Mouse (Mus musculus) heart, embryonic 12.5 days (tissue): ENCODE results near the gene Fchsd2. TPM values are rescaled to one million over a fixed set of nuclear protein-coding genes. Genes with fewer than 3 reads are reported as not detected.

Experiments used
- ATAC-seq: fragments of 200-750 bp; cut with Nextera tagmentation; 2 replicates; pipeline ENCODE4 v1.8.0; 2017; ENCODE audit warnings: moderate TSS enrichment, moderate library complexity; ENCODE audit not compliant: insufficient number of reproducible peaks, low FRiP score
- H3K27ac ChIP-seq: fragments of 300-500 bp; sonication (generic); 2 replicates; pipeline ENCODE4 v1.5.1; 2016; ENCODE audit warnings: mild to moderate bottlenecking, moderate library complexity; ENCODE audit not compliant: poor library complexity, severe bottlenecking
- H3K27me3 ChIP-seq: fragments of 300-500 bp; sonication (generic); replicated peaks from 2 replicates; pipeline ENCODE4 v1.6.1; 2016; ENCODE audit warnings: mild to moderate bottlenecking, moderate library complexity
- H3K36me3 ChIP-seq: fragments of 300-500 bp; sonication (generic); 2 replicates; pipeline ENCODE4 v1.6.1; 2016; ENCODE audit warnings: mild to moderate bottlenecking, moderate library complexity
- H3K4me1 ChIP-seq: fragments of 300-500 bp; sonication (generic); replicated peaks from 2 replicates; pipeline ENCODE4 v1.6.1; 2016; ENCODE audit warnings: mild to moderate bottlenecking
- H3K4me2 ChIP-seq: fragments of 300-500 bp; sonication (generic); 2 replicates; pipeline ENCODE4 v1.6.1; 2016; ENCODE audit warnings: mild to moderate bottlenecking, moderate library complexity
- H3K4me3 ChIP-seq: fragments of 300-500 bp; sonication (generic); 2 replicates; pipeline ENCODE4 v1.5.1; 2016; ENCODE audit warnings: mild to moderate bottlenecking
- H3K9ac ChIP-seq: fragments of 300-500 bp; sonication (generic); 2 replicates; pipeline ENCODE4 v1.6.1; 2016; ENCODE audit warnings: mild to moderate bottlenecking, moderate library complexity
- H3K9me3 ChIP-seq: fragments of 300-500 bp; sonication (generic); replicated peaks from 2 replicates; pipeline ENCODE4 v1.6.1; 2016; ENCODE audit warnings: mild to moderate bottlenecking, moderate library complexity
- WGBS: fragments of 180-500 bp; shearing (Covaris S2); methylation state at CpG from one replicate; pipeline ENCODE4 v1.1.7; 2016; 5-methylcytosine and 5-hydroxymethylcytosine counted together
- polyA plus RNA-seq: library from polyadenylated mRNA; unstranded; fragments of >200 nt; fragmentation: Nextera tagmentation; extraction: Ambion mirVana; gene quantifications from 2 replicates; pipeline ENCODE4 v1.2.1, GENCODE M21; 2016

Gene Fchsd2
- polyA plus RNA-seq = 18.4 and 18.7 TPM in 2 replicates

- Histone ChIP-seq H3K27me3 (no peaks in the 10 kb centered on the region), H3K4me2 (no peak within 1 kb of the TSS), H3K9ac (no peak within 1 kb of the TSS), H3K9me3 (no peaks in the 10 kb centered on the region), H3K27ac (no peak within 1 kb of the TSS), H3K36me3 (no peaks in the 10 kb centered on the region), H3K4me3 (no peak within 1 kb of the TSS), H3K4me1 (peaks cover 57% of the 10 kb centered on the region)
- no peak for ATAC-seq
- WGBS = 57% methylated on average over 7 of the region's 7 CpGs
Measured at GRCm38 (mm10) chr7:101092618-101093017, at the start of gene Fchsd2. TSS of gene Fchsd2 (plus strand) at chr7:101092863.

GRCm38 (mm10) chr7:101043846-101044541 lies 48.7 kb upstream of the Fchsd2 start:
- ATAC-seq = no peak
- 62% methylated on average over 8 of the region's 8 CpGs for WGBS
- no peaks in the 10 kb centered on the region for H3K27me3 ChIP-seq
- H3K4me1 ChIP-seq = peaks cover 33% of the 10 kb centered on the region
- H3K27ac ChIP-seq = no peak overlapping the region
- H3K36me3 ChIP-seq = no peaks in the 10 kb centered on the region
- H3K4me2 ChIP-seq = no peak overlapping the region
- no peak overlapping the region for H3K4me3 ChIP-seq
- H3K9ac ChIP-seq = no peak overlapping the region
- H3K9me3 ChIP-seq = no peaks in the 10 kb centered on the region

DNA sequence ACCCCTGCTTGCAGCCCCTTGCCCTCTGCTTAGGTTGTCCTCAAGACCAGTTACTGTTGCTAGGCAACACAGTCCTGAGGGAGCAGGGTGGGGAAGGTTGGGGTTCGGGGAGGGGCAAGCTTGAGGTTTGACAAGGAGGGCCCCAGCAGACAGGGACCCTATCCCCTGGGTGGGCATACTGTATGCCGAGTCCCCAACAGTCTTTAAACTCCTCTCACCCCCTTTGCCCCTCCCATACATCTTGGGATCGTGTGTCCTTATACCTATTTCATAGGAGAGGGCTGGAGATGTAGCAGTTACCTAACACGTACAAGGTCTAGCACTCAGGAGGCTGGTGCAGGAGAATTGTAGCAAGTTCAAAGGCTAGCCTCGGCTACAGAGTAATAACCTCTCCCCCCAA lies 44.4 kb upstream of the Fchsd2 start:
- 73% methylated on average over 5 of the region's 5 CpGs for WGBS
- H3K4me3 ChIP-seq = no peak overlapping the region
- no peaks in the 10 kb centered on the region for H3K27me3 ChIP-seq
- H3K9me3 ChIP-seq = no peaks in the 10 kb centered on the region
- no peaks in the 10 kb centered on the region for H3K36me3 ChIP-seq
- no peak overlapping the region for H3K9ac ChIP-seq
- H3K4me2 ChIP-seq = no peak overlapping the region
- ATAC-seq = no peak
- peaks cover 42% of the 10 kb centered on the region for H3K4me1 ChIP-seq
- H3K27ac ChIP-seq = no peak overlapping the region

GRCm38 (mm10) chr7:101049326-101050087 lies 43.2 kb upstream of the Fchsd2 start:
- Histone ChIP-seq H3K9me3 (no peaks in the 10 kb centered on the region), H3K4me3 (no peak overlapping the region), H3K27me3 (no peaks in the 10 kb centered on the region), H3K4me2 (no peak overlapping the region), H3K36me3 (no peaks in the 10 kb centered on the region), H3K27ac (no peak overlapping the region), H3K9ac (no peak overlapping the region), H3K4me1 (peaks cover 30% of the 10 kb centered on the region)
- 60% methylated on average over 7 of the region's 7 CpGs for WGBS
- ATAC-seq = peak; percentile 27; the same call in 1 of the 2 replicates

GRCm38 (mm10) chr7:101050724-101051550 lies 41.7 kb upstream of the Fchsd2 start:
- no peak overlapping the region; the same call in 1 of the 2 replicates for H3K27ac ChIP-seq
- H3K9ac ChIP-seq = no peak overlapping the region
- H3K4me2 ChIP-seq = no peak overlapping the region
- H3K4me1 ChIP-seq = peaks cover 26% of the 10 kb centered on the region
- WGBS = 61% methylated on average over 13 of the region's 13 CpGs
- no peaks in the 10 kb centered on the region for H3K36me3 ChIP-seq
- ATAC-seq = peak; percentile 44; the same call in 1 of the 2 replicates
- no peaks in the 10 kb centered on the region for H3K9me3 ChIP-seq
- no peak overlapping the region for H3K4me3 ChIP-seq
- no peaks in the 10 kb centered on the region for H3K27me3 ChIP-seq

- H3K27me3 ChIP-seq = no peaks in the 10 kb centered on the region
- peaks cover 26% of the 10 kb centered on the region for H3K4me1 ChIP-seq
- no peak overlapping the region for H3K9ac ChIP-seq
- H3K9me3 ChIP-seq = no peaks in the 10 kb centered on the region
- peak; percentile 35; the same call in 1 of the 2 replicates for ATAC-seq
- no peaks in the 10 kb centered on the region for H3K36me3 ChIP-seq
- no peak overlapping the region for H3K4me3 ChIP-seq
- no peak overlapping the region for H3K4me2 ChIP-seq
- 17% methylated on average over 11 of the region's 11 CpGs for WGBS
- H3K27ac ChIP-seq = no peak overlapping the region
Measured at GRCm38 (mm10) chr7:101051551-101052221, 41.0 kb upstream of the Fchsd2 start.

DNA sequence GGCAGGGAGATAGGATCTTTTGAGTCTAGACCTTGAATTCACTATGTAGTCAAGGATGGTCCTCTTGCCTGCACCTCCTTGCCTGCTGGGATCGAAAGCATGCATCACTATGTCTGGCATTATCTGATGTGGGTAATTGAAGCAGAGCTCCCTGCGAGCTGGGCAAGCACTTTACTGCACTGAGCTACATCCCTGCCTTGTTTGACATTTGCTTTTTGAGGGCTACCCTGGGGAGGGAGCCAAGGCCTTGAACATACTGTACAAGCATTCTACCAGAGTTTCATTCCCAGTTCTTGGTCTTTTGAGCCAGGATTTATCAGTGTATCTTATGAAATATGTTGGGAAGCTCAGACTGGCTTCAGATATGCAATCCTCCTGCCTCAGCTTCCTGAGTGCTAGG lies 39.5 kb upstream of the Fchsd2 start:
- no peaks in the 10 kb centered on the region for H3K36me3 ChIP-seq
- no peak for ATAC-seq
- H3K27ac ChIP-seq = no peak overlapping the region
- WGBS = 54% methylated on average over 2 of the region's 2 CpGs
- H3K4me1 ChIP-seq = peaks cover 26% of the 10 kb centered on the region
- H3K4me2 ChIP-seq = no peak overlapping the region
- no peaks in the 10 kb centered on the region for H3K9me3 ChIP-seq
- no peaks in the 10 kb centered on the region for H3K27me3 ChIP-seq
- H3K9ac ChIP-seq = no peak overlapping the region
- H3K4me3 ChIP-seq = no peak overlapping the region

DNA sequence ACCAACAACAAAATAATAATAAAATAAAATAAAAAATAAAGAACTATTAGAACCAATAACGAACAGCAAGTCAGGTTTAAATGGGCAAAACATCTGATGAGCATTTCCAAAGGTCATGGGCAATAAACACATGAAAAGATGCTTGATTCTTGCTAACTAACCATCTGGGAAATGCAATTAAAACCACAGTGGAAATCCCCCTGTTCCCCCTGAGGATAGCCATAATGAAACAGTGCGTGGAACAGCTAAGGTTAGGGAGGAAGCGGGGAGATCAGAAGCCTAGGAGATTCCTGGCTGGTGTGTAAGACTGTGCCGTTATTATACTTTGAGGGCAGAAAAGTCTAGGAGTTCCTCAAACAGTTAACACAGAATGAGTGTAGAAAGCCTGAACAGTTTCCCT lies 35.4 kb upstream of the Fchsd2 start:
- no peak overlapping the region for H3K4me2 ChIP-seq
- WGBS = 63% methylated on average over 4 of the region's 4 CpGs
- H3K4me3 ChIP-seq = no peak overlapping the region
- H3K36me3 ChIP-seq = no peaks in the 10 kb centered on the region
- no peaks in the 10 kb centered on the region for H3K27me3 ChIP-seq
- no peak for ATAC-seq
- no peak overlapping the region for H3K9ac ChIP-seq
- peaks cover 4% of the 10 kb centered on the region; the same call in 1 of the 2 replicates for H3K4me1 ChIP-seq
- no peak overlapping the region for H3K27ac ChIP-seq
- no peaks in the 10 kb centered on the region for H3K9me3 ChIP-seq

DNA sequence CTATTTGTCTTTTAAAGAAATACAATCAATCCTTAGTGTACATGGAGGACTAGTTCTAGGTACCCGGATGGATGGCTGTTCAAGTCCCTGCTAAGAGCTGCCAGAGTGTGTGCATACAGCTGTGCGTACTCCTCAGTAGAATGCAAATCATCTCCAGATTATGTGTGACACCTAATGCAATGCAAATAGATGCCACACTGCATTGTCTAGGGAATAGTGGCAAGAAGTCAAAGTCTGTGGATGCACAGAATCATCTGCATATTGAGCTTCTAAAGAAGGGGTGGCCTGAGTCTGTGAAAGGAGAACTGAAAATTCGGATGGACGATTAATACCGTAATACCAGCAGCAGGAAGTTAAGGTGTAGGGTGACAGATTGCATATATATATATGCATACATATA lies 33.5 kb upstream of the Fchsd2 start:
- no peak overlapping the region for H3K9ac ChIP-seq

GRCm38 (mm10) chr7:101060476-101060875 lies 32.2 kb upstream of the Fchsd2 start:
- 54% methylated on average over 5 of the region's 5 CpGs for WGBS
- H3K4me2 ChIP-seq = no peak overlapping the region

More for the DNA sequence above, 33.5 kb upstream of the Fchsd2 start:
- H3K36me3 ChIP-seq = no peaks in the 10 kb centered on the region
- 0 out of 2 replicates have a peak, but pooled peaks cover 4% of the 10 kb centered on the region for H3K4me1 ChIP-seq
- H3K27me3 ChIP-seq = no peaks in the 10 kb centered on the region
- no peak overlapping the region for H3K4me3 ChIP-seq
- 89% methylated on average over 5 of the region's 5 CpGs for WGBS
- ATAC-seq = no peak
- no peak overlapping the region for H3K27ac ChIP-seq
- no peak overlapping the region for H3K4me2 ChIP-seq
- H3K9me3 ChIP-seq = no peaks in the 10 kb centered on the region

More at GRCm38 (mm10) chr7:101060476-101060875, 32.2 kb upstream of the Fchsd2 start:
- Histone ChIP-seq H3K27me3 (no peaks in the 10 kb centered on the region), H3K4me1 (0 out of 2 replicates have a peak, but pooled peaks cover 4% of the 10 kb centered on the region), H3K36me3 (no peaks in the 10 kb centered on the region), H3K27ac (no peak overlapping the region), H3K4me3 (no peak overlapping the region), H3K9me3 (no peaks in the 10 kb centered on the region), H3K9ac (no peak overlapping the region)
- ATAC-seq = no peak
